Mouse (Mus musculus): Measurements from ENCODE around the gene Mri1. TPM values are rescaled to one million over a fixed set of nuclear protein-coding genes. Genes with fewer than 3 reads are reported as not detected.

Gene Mri1
- total RNA-seq, 2 experiments from 2014 or later = 13.8 to 34.3 TPM

DNA sequence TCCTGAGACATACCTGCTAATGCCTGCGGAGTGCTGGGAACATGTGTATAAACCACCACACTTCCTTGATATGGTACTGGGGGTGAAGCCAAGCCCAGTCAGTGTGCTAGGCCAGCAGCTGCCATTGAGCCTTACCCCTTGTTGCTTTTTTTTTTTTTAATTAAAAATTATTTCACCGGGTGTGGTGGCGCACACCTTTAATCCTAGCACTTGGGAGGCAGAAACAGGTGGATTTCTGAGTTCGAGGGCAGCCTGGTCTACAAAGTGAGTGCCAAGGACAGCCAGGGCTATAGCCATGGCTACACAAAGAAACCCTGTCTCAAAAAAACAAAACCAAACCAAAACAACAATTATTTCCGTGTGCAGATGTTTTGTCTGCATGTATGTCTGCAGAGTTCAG is 52.1 kb downstream of the Mri1 start:
- no peak for ATAC-seq (replicated peaks; ENCODE audit: poor library complexity)

DNA sequence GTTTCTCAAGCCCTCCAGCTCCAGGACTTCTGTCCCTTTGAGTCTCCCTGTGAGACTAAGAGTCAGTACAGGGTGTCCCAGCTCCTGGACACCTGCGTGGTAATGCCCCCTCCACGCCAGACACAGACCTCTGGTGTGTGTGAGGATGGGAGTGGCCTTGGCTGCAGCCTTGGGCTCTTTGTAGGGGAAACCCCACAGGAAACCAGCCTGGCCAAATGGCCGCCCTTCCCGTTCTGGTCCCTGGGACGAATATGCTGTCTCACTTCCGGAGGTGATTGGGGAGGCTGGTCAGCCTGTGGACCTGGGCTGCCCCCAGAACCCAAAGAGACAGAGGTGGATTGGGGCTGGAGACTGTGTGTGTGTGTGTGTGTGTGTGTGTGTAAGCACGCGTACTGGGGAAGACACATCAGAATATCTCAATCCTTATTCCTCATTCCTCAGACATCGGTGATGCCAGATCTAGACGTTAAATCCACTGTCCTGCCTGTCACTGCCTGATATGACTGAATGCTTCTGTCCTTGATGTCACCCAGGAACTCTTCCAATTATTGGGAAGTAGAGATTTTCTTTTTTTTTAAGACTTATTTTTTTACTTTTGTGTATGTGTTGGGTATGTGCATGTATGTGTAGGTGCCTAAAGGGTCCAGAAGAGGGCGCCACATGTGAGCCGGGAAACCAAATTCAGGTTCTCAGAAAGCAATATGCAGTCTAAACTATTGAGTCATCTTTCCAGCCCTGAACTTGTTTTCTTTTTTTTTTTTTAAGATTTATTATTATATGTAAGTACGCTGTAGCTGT is 53.0 kb downstream of the Mri1 start:
- ATAC-seq (replicated peaks; ENCODE audit: poor library complexity) = peak; percentile 15

DNA sequence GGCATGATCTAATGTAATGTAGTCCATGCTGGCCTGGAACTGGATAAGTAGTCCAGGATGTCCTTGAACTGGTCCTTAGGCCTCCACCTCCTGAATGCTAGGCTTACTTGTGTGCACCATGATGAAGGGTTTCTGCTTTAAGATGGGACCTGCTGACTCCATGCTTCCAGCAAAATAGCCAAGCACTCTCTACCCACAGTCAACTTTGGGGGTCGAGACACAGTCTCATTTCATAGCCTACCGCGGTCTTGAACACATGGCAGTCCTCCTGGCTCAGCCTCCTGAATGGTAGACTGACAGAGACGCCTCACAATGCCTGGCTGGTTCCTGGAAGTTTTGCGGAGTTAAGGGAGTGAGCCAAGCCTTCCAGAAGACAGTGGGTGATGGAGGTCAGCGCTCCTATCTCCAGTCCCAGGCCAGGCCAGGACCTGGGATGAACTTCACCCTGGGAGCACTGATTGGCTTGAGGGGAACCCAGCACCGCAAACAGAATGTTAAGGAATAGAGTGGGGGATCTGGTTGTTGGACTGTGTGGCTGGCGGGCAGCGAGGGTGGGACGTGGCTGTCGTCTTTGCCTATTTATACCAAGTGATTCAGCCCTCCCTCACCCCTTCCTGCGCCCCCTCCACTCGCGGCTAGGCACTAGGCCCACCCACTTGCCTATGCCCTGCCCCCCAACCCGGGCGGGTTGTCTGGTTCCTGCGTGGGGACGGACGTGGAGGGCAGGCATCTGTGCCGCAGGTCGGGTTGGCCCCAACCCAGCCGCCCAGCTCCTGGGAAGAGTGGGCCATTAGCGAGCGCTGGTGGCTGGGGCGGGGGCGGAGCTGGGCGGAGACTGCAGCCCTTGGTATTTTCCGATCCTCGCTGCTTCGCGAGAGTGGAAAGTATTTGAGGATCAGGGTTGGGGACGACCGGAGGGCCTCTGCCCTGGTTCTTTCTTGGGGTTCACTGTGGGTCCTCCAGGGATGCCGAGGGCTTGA is 53.9 kb downstream of the Mri1 start:
- ATAC-seq (replicated peaks; ENCODE audit: poor library complexity) = peak; percentile 33

DNA sequence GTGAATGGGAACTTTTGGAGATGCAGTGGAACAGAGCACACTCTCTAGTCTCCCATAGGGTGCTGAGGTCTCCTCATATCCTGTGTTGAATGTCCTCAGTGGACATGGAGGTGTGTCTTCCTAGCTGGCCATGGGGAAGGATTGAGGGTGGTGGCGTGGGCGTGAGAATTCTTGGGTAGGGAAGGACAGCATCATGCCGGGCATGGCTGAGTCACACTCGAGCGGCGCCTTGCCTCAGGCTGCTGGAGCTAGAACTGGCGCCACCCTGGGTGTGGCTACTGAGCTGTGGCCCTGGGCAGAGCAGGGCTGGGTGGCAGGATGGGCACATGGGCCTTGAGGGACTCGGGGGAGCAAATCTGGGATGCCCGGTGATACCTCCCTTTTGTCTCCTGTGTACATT is 54.7 kb downstream of the Mri1 start:
- no peak for ATAC-seq (replicated peaks; ENCODE audit: poor library complexity)

DNA sequence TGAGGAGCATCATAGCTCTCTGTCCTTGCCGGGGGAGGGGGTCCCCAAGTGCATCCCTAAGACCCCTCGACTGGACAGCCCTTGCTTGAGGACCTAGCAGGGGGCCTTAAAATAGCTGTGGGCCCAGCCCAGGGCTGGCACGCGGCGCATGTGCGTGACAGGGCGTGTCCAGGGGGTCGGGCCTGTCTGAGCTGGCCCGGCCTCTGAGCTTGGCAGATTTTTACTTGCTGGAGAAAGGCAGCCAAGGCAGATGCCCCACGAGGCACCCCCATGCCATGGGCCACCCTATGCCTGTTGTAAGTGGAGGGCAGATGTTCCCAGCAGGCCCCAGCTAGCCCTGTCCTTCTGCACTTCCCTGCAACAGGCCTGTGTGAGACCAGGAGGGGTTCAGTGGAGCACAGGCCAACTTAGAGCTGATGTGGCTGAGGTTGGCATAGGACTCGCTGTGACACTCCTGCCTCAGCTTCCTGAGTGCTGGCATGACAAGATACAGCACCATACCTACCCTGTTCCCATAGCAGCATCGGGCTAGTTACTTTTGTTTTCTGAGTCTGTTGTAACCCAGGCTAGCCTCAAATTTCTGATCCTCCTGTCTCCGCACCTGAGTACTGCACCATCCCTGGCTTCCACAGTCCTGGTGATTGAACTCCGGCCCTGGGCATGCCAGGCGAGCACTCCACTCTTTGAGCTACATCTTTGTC is 55.4 kb downstream of the Mri1 start:
- 0 out of 2 replicates have a peak, but pooled peaks have one; percentile 7 for ATAC-seq (replicated peaks; ENCODE audit: poor library complexity)

DNA sequence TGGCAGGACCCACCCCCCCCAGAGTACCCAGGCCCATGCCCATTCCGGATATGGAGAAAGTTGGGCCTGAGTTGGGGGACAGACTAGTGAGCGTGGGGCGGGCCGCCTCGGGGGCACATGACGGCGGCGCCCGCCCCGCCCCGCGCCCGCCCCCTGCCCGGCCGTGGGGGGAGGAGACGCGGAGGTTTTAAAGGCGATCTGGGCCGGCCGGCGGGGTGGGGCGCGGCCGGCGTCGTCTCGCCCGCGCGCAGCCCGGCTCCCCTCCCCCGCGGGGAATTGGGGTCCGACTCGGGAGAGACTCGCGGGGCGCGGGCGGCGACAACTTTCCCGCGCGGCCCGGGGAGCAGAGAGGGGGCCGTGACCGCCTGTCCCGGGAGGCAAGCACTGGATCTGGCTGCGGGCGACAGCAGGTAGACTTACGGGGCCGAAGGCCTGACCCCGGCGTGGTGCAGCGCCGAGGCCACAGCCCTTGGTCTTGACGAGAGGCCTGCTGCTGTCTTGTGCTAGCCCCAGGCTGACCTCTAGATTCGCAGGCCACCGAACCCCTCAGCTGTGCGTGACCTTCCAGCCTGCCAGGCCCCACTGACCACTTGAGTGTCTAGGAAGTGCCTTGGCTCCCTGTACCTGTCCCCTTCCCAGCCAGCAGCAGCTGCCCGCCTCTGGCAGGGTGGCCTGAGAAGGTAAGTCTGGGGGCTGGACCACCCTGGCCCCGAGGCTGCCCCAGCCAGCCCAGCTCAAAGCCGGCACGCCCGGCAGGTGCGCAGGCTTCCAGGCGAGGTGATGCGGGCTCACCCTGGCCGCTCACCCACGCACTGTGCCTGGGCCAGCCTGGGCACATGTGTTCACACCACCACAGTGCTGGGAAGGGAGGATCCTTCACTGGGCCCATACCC is 56.2 kb downstream of the Mri1 start:
- no peak for ATAC-seq (replicated peaks; ENCODE audit: poor library complexity)

DNA sequence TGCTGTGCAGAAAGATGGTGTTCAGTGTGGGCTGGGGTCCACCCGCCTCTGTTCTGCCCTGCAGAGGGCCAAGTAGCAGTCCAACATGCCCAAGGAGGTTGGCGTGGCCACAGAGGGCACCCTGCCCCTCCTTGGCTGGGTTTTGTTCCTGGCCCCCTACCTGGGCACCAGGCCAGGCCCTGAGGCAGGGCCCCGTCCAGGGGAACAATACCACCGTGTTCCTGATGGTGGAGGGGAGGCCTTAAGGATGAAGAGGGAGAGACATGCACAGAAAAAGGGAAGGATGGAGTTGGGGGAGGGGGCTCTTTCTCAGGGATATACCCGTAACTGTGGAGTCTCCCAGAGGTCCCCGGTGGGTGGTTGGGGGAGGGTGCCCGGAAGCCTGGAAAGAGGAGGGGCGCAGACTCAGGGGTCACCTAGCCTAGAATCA is 57.0 kb downstream of the Mri1 start:
- no peak for ATAC-seq (replicated peaks; ENCODE audit: poor library complexity)

Other genes with a start within 250 kb of the Mri1 start
- not detected in 2 replicates for gene 2210011C24Rik, start 245.2 kb downstream of the Mri1 start, total RNA-seq (2015)
- gene 2210011C24Rik, start 245.2 kb downstream of the Mri1 start, total RNA-seq (2017) = not detected in 2 replicates
- not detected in 2 replicates for gene Palm3, start 235.9 kb downstream of the Mri1 start, total RNA-seq (2015)
- not detected in 2 replicates for gene Palm3, start 235.9 kb downstream of the Mri1 start, total RNA-seq (2017)
- 0.85 and 1.9 TPM in 2 replicates for gene Il27ra, start 214.7 kb downstream of the Mri1 start, total RNA-seq (2015)
- gene Il27ra, start 214.7 kb downstream of the Mri1 start, total RNA-seq (2017) = 1.9 TPM in 2 replicates
- gene Rln3, start 212.3 kb downstream of the Mri1 start, total RNA-seq (2015) = not detected in 2 replicates
- not detected in 2 replicates for gene Rln3, start 212.3 kb downstream of the Mri1 start, total RNA-seq (2017)
- gene Gm10643, start 192.2 kb downstream of the Mri1 start, total RNA-seq (2015) = 1.9 and 2.0 TPM in 2 replicates
- 1.5 and 1.6 TPM in 2 replicates for gene Gm10643, start 192.2 kb downstream of the Mri1 start, total RNA-seq (2017)
- 7.9 and 9.5 TPM in 2 replicates for gene Rfx1, start 190.5 kb downstream of the Mri1 start, total RNA-seq (2015)
- 2.5 and 3.2 TPM in 2 replicates for gene Rfx1, start 190.5 kb downstream of the Mri1 start, total RNA-seq (2017)
- gene Dcaf15, start 152.6 kb downstream of the Mri1 start, total RNA-seq (2015) = 13.2 and 14.3 TPM in 2 replicates
- gene Dcaf15, start 152.6 kb downstream of the Mri1 start, total RNA-seq (2017) = 20.5 and 22.0 TPM in 2 replicates
- gene Podnl1, start 131.3 kb downstream of the Mri1 start, total RNA-seq (2015) = 0.05 TPM in 1 of 2 replicates, not detected in the other
- 0.54 TPM in 1 of 2 replicates, not detected in the other for gene Podnl1, start 131.3 kb downstream of the Mri1 start, total RNA-seq (2017)
- gene Cc2d1a, start 109.4 kb downstream of the Mri1 start, total RNA-seq (2015) = 7.3 and 8.0 TPM in 2 replicates
- gene Cc2d1a, start 109.4 kb downstream of the Mri1 start, total RNA-seq (2017) = 5.7 and 8.0 TPM in 2 replicates
- gene 4930432K21Rik, start 109.3 kb downstream of the Mri1 start, total RNA-seq (2015) = 0.17 and 0.32 TPM in 2 replicates
- gene 4930432K21Rik, start 109.3 kb downstream of the Mri1 start, total RNA-seq (2017) = 2.1 and 2.2 TPM in 2 replicates
- gene Nanos3, start 72.1 kb downstream of the Mri1 start, total RNA-seq (2015) = 0.54 and 1.7 TPM in 2 replicates
- gene Nanos3, start 72.1 kb downstream of the Mri1 start, total RNA-seq (2017) = 3.5 TPM in 1 of 2 replicates, not detected in the other
- 3.2 and 3.4 TPM in 2 replicates for gene Zswim4, start 20.3 kb downstream of the Mri1 start, total RNA-seq (2015)
- gene Zswim4, start 20.3 kb downstream of the Mri1 start, total RNA-seq (2017) = 4.2 and 5.0 TPM in 2 replicates
- gene D8Ertd738e, start 7.6 kb downstream of the Mri1 start, total RNA-seq (2015) = 121 and 132 TPM in 2 replicates
- 63.4 and 107 TPM in 2 replicates for gene D8Ertd738e, start 7.6 kb downstream of the Mri1 start, total RNA-seq (2017)
- 18.6 and 19.4 TPM in 2 replicates for gene Ccdc130, start 13.1 kb upstream of the Mri1 start, total RNA-seq (2015)
- gene Ccdc130, start 13.1 kb upstream of the Mri1 start, total RNA-seq (2017) = 6.8 and 17.0 TPM in 2 replicates
- 1.8 and 3.3 TPM in 2 replicates for gene Cacna1a, start 131.1 kb upstream of the Mri1 start, total RNA-seq (2015)
- 0.21 and 1.6 TPM in 2 replicates for gene Cacna1a, start 131.1 kb upstream of the Mri1 start, total RNA-seq (2017)

All from megakaryocyte progenitor cell, adult 5-6 weeks (primary cell).